Mouse (Mus musculus) embryonic fibroblast, embryonic 13.5 days (primary cell): ENCODE measurements around the gene Celsr1. TPM values are rescaled to one million over a fixed set of nuclear protein-coding genes. Genes with fewer than 3 reads are reported as not detected.

Source experiments
- H3K27ac ChIP-seq: 2 replicates; pipeline ENCODE4 v1.5.1; 2012; ENCODE audit warnings: low read length, control low read depth, inconsistent platforms; ENCODE audit not compliant: insufficient read depth
- H3K4me1 ChIP-seq: 2 replicates; pipeline ENCODE4 v1.6.1; 2011; ENCODE audit warnings: low read length; ENCODE audit not compliant: control insufficient read depth, insufficient read depth
- H3K4me3 ChIP-seq: 2 replicates; pipeline ENCODE4 v1.5.1; 2011; ENCODE audit warnings: mild to moderate bottlenecking, control low read depth, low read length; ENCODE audit not compliant: insufficient read depth
- CTCF ChIP-seq: IDR thresholded peaks from 2 replicates; pipeline ENCODE4 v1.5.1; 2011; ENCODE audit warnings: mild to moderate bottlenecking, control low read depth, low read length, moderate library complexity, borderline replicate concordance; ENCODE audit not compliant: insufficient read depth
- POLR2A ChIP-seq: IDR thresholded peaks from 2 replicates; pipeline ENCODE4 v1.6.1; 2011; ENCODE audit warnings: low read depth, mild to moderate bottlenecking, control low read depth, low read length, moderate library complexity
- polyA plus RNA-seq: library from polyadenylated mRNA; stranded (reverse); fragments of >200 nt; gene quantifications from 2 replicates; pipeline ENCODE4 v1.2.4, GENCODE M21; 2011; ENCODE audit warnings: low read depth; ENCODE audit not compliant: missing spikeins, insufficient read length

The Celsr1 gene
- polyA plus RNA-seq, 1 experiment, result 0.91 TPM

DNA sequence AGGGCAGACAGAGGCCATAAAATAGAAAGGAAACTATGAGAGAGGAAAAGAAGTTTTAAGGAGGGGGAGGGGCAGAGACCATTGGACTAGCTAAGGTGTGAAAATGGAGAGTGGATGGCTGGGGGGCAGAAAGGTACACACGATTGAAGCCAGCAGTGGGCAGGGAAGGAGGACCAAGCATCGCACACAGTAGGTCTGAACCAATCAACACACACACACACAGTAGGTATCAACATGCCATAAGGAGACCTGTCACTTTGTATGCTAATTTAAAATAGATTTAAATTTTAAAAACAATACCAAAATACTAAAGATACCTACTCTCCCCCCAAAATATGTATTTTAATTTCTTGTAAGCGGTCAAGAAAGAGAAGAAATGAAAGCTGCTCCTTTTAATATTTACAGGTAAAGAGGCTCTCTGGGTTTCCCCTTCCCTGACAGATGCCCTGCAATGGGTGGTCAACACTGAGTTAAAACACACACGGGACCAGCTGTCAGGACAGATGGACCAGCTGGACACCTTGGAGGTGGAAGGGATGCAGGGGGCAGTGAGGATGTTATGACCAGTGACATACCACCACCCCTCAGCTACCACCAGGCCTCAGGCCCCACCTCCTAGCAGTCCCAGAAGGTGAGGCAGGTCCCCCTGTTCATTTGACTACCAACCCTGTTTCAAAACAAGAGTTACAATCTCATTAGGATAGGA, 34.9 kb downstream of the Celsr1 start:
- Histone ChIP-seq H3K4me1 (no peaks in the 10 kb centered on the region), H3K4me3 (no peak overlapping the region), H3K27ac (no peak overlapping the region)
- TF ChIP-seq POLR2A, result no peak
- TF ChIP-seq CTCF, result no peak

DNA sequence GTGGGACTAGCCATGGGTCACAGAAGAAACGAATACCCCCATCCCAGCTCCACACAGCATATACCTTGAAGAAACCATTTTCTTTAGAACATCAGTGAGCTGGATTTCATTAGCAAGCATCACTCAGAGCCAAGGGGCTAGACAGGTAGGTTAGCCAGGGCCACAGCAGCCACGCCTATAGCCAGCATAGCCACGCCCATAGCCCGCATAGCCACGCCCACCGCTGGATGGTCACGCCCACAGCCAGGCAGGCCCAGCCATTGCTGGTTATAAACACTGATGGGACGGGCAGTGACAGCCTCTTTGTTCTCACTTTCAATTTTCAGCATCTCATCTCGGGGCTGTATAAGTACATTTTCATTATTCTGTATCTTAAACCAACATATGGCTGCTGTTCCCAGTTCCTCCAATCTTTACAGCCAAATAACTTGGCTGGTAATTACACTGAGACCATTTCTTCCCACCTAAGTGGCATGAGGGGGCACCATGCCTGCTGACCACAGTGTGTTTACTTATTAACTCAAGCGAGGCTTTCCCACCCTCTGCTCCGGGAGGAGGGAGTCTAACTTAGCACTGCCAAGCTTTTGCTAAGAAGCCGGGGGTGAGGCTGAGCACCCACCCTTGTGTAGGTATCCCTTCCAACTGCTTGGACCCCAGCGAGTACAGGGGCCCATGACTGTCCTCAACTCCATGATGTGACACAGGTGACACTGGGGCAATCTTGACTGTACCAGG, 37.4 kb downstream of the Celsr1 start:
- Histone ChIP-seq H3K4me1 (no peaks in the 10 kb centered on the region), H3K27ac (no peak overlapping the region), H3K4me3 (no peak overlapping the region)
- TF ChIP-seq CTCF, result no peak
- TF ChIP-seq POLR2A, result no peak

DNA sequence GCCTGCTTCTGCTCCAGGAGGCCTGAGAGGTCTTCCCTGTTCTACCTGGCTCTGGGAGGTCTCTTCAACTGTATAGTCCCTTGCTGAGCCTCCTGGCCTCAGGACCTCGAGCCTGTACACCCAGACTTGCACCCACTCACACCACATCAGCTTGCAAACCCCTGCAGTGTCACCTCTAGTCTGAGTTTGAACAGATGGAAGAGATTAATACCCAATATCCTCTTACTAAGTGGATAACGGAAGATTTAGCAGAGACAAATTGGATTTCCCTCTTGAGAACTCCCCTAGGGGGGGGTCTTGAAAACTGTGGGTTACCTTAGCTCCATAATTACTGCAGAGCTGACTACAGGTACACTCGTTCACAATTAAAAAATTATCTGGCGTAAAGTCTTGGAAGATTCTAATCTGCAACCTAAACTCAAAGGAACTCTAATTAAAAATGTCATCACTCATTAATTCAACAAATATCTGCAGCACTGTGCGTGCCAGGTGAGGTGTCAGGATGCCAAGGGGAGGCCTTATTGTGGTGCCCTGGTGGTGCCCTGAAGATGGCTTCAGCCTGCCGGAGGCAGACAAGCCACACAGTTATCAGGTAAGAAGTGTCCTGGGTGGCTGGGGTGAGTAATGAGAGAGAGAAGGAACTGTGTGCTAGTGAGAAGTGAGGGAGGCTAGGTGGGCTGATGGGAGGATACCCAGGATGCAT, 38.5 kb downstream of the Celsr1 start:
- no peak overlapping the region for H3K4me3 ChIP-seq

DNA sequence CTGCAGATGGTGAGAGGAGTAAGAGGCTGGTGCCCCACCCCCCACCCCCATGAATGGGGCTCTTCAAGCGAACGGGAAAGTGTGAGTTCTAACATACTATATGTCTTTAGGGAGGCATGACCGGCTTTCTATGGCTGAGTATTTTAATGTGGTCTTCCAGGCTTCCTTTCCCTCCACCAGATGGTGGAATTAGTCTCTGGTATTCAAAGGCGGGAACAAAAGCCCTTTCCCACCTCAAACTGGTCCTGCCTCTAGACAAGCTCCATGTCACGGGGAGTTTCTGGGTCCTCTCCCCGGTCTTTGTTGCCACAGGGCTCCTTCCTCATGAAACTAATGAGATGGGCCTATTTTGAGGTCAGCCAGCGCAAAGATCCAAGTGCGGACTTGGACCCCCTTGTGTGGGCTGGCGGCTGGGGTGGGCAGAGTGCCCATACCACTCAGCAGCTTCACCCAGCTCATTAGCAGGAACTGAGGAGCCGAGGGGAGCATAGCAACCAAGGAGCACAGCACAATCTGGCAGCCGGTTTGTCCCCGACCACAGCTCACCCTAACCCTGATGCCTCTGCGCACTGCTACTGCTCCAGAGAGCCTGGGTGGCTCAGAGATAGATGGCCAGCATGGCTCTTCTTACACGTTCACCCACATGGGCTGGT, 39.5 kb downstream of the Celsr1 start:
- no peak overlapping the region for H3K27ac ChIP-seq
- no peaks in the 10 kb centered on the region for H3K4me1 ChIP-seq
- H3K4me3 ChIP-seq, result no peak overlapping the region
- TF ChIP-seq CTCF (no peak), POLR2A (no peak)

More for the DNA sequence above, 38.5 kb downstream of the Celsr1 start:
- no peak overlapping the region for H3K27ac ChIP-seq
- TF ChIP-seq POLR2A (no peak), CTCF (no peak)
- no peaks in the 10 kb centered on the region for H3K4me1 ChIP-seq

DNA sequence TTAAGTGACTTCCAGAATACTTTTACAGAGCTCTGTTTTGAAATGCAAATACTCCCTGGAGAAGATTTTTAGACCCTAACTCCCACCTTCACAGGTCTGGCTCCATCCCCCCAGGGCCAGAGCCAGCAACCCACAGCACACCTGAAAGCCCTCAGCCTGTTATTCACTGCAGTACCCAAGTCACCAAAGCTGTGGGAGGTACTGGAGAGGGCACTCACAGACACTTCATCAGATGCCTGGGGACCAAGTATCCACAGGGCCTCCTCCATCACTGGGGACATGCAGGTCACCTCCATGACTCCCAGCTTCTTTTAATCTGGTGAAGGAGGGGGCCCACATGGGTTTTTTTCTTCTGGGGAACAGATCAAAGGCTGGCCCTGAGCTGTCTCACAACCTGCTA, 40.2 kb downstream of the Celsr1 start:
- Histone ChIP-seq H3K27ac (no peak overlapping the region), H3K4me3 (no peak overlapping the region), H3K4me1 (no peaks in the 10 kb centered on the region)
- no peak for TF ChIP-seq POLR2A
- TF ChIP-seq CTCF, result no peak

DNA sequence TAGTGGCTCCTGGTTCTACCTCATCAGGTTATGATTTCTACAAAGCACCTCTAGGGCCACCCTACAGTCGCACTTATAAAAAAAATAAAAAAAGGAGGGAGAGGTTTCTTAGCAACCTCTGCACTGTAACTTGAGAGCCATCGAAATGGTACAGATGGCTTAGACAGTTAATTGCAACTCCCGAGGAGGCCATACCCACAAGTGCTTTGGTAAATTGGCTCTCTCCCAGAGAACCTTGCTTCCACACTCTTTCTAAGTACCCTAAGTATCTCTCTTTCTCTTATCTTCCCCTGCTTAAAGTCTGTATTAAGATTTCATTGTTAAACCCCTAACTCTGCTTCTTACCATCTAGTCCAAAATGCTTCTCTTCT, 41.5 kb downstream of the Celsr1 start:
- Histone ChIP-seq H3K4me1 (no peaks in the 10 kb centered on the region), H3K4me3 (no peak overlapping the region), H3K27ac (no peak overlapping the region)
- no peak for TF ChIP-seq CTCF
- no peak for TF ChIP-seq POLR2A

DNA sequence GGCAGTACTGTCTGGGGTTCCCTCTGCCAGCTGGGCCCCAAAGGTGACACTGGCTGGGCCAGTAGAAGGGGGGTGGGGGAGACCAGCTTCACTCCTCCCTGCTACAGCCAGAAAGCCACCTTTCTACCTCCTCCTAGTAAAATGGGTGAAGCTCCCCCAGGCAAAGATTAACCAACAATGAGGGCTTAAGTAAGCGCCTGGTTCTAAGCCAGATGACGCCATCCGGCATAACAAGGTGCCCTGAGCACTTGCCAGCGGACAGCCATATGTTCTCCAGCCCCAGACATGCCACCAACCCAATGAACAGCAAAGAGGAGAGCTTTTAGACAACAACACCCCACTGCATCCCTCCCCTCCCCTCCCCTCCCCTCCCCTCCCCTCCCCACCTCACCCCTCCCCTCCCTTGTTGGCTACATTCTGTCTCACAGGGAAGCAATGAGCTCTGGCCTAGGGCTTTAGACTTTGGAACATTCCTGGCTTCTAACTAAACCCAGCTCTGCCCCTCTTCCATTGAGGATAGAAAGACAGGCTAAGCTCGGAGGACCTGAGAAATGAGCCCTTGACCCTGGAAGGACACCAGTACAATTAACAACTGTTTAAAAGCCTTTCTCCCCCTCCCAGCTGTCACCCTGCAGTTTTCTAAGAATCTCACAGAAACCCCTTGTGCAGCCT, 42.0 kb downstream of the Celsr1 start:
- Histone ChIP-seq H3K4me1 (no peaks in the 10 kb centered on the region), H3K4me3 (no peak overlapping the region), H3K27ac (no peak overlapping the region)
- TF ChIP-seq POLR2A (no peak), CTCF (no peak)

DNA sequence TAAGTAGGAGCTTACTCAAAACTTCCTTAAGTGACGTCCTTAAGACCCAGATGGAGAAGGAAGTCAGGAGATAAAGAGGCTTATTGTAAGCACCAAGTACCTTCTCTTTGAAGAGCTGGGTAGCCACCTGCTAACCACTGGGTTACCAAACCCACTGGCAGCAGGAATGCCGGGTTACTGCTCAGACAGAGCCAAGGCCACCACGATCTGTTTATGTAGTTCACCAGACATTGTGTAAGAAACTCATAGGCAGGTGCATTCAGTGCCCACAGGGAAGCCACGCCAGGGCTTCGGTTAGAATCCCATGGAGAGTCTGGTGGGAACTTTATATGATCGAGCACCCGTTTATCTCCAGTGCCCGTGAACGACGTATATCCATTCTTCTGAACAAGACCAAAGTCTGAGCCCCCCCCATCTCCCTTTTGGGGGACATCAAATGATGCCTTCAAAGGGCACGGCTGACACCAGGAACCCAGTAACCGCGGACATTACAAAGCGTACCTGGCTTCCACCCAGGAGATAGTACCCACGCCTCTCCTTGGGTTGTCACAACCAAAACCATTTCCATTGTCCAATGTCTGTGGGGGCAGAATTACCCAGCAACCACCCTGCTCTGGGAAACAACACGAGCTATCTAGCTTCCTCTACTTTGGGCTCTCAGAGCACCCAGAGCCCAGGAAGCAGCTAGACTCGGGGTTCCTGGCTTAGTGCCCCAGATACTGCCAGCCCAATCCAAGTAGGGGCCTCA, 42.7 kb downstream of the Celsr1 start:
- no peak overlapping the region for H3K4me3 ChIP-seq
- TF ChIP-seq POLR2A (no peak), CTCF (no peak)
- no peak overlapping the region for H3K27ac ChIP-seq
- no peaks in the 10 kb centered on the region for H3K4me1 ChIP-seq

DNA sequence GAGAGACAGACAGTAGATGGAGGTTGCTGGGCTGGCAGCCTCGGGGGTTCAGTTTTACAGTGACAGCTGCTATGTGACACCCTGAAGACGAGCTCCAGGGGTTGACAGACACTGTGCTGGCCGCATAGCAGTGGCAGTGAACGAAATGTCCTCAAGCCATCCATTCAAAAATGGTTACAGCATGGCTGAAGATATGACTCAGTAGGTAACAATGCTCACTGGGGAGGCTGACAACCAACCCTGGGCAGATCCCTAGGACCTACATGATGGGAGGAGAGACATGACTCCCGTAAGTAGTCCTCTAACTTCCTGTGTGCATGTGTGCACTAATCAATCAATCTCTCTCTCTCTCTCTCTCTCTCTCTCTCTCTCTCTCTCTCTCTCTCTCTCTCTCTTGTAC, 45.7 kb downstream of the Celsr1 start:
- no peaks in the 10 kb centered on the region for H3K4me1 ChIP-seq
- TF ChIP-seq POLR2A (no peak), CTCF (no peak)
- H3K4me3 ChIP-seq, result no peak overlapping the region
- no peak overlapping the region for H3K27ac ChIP-seq

DNA sequence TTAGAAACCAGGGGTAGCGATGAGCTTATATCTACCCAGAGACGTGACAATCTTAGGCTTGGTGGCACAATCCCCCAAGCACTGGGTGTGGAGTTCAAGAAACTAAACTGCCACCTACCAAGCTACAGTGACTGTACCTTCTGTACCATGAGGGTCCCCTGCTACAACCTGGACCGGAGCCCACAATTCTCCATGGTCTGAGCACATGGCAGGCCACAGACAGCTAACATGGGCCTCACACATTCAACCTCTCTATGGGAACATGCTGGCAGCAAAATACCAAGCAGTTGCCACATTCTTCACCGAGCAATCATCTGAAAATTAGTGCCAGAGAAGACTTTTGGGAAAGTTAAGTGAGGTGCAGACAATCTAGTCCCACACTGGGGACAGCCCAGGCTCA, 47.4 kb downstream of the Celsr1 start:
- no peak overlapping the region for H3K4me3 ChIP-seq
- H3K4me1 ChIP-seq, result no peaks in the 10 kb centered on the region
- H3K27ac ChIP-seq, result no peak overlapping the region
- TF ChIP-seq CTCF (no peak), POLR2A (no peak)
